In genomic region chr3:115863487-115863886, GRCm38 (mm10) we compare ENCODE assay signal across 30 mouse cellular contexts.
"Had no signal": no experiment of that assay in that cellular context is flagged by ENCODE, and none has a peak within 500 bp of the region (broad histone marks: within the 10 kb centered on the region; RNA-seq: fewer than 3 reads in every experiment).

No protein-coding gene starts in this region.

- H3K4me1 ChIP-seq: limb, embryonic 10.5 days; limb, embryonic 12.5 days; limb, embryonic 13.5 days; limb, embryonic 15.5 days; lung, embryonic 15.5 days; midbrain, embryonic 13.5 days; midbrain, embryonic 15.5 days had no signal

- H3K36me3 ChIP-seq: limb, embryonic 10.5 days; limb, embryonic 12.5 days; limb, embryonic 13.5 days; limb, embryonic 15.5 days; liver, embryonic 12.5 days; liver, embryonic 13.5 days; liver, embryonic 15.5 days; lung, embryonic 15.5 days; midbrain, embryonic 10.5 days; midbrain, embryonic 12.5 days; midbrain, embryonic 13.5 days; midbrain, embryonic 15.5 days; neural tube, embryonic 12.5 days had no signal

- H3K27ac ChIP-seq: limb, embryonic 10.5 days; limb, embryonic 12.5 days; limb, embryonic 13.5 days; limb, embryonic 15.5 days; liver, embryonic 12.5 days; liver, embryonic 13.5 days; liver, embryonic 14.5 days; liver, embryonic 15.5 days; lung, embryonic 15.5 days; macrophage; midbrain, embryonic 10.5 days; midbrain, embryonic 12.5 days; midbrain, embryonic 13.5 days; midbrain, embryonic 15.5 days; neural tube, embryonic 12.5 days had no signal

- H3K9me3 ChIP-seq: limb, embryonic 10.5 days; limb, embryonic 12.5 days; limb, embryonic 13.5 days; limb, embryonic 15.5 days; liver, embryonic 12.5 days; liver, embryonic 13.5 days; liver, embryonic 15.5 days; lung, embryonic 15.5 days; megakaryocyte, embryonic 14.5 days; midbrain, embryonic 10.5 days; midbrain, embryonic 12.5 days; midbrain, embryonic 13.5 days; midbrain, embryonic 15.5 days; neural tube, embryonic 12.5 days had no signal

- H3K4me3 ChIP-seq: limb, embryonic 10.5 days; limb, embryonic 12.5 days; limb, embryonic 13.5 days; limb, embryonic 15.5 days; liver, embryonic 12.5 days; liver, embryonic 13.5 days; liver, embryonic 15.5 days; lung, embryonic 15.5 days; megakaryocyte, embryonic 14.5 days; midbrain, embryonic 10.5 days; midbrain, embryonic 12.5 days; midbrain, embryonic 13.5 days; midbrain, embryonic 15.5 days; myocyte; neural tube, embryonic 12.5 days had no signal

- H3K4me2 ChIP-seq: limb, embryonic 12.5 days; limb, embryonic 13.5 days; limb, embryonic 15.5 days; liver, embryonic 11.5 days; liver, embryonic 12.5 days; liver, embryonic 13.5 days; liver, embryonic 15.5 days; lung, embryonic 14.5 days; lung, embryonic 15.5 days; midbrain, embryonic 11.5 days; midbrain, embryonic 12.5 days; midbrain, embryonic 13.5 days; midbrain, embryonic 15.5 days; neural tube, embryonic 12.5 days had no signal

- H3K27me3 ChIP-seq: limb, embryonic 12.5 days; limb, embryonic 13.5 days; limb, embryonic 15.5 days; liver, embryonic 12.5 days; liver, embryonic 13.5 days; liver, embryonic 15.5 days; lung, embryonic 15.5 days; megakaryocyte, embryonic 14.5 days; midbrain, embryonic 12.5 days; midbrain, embryonic 13.5 days; midbrain, embryonic 15.5 days; neural tube, embryonic 12.5 days had no signal

- H3K9ac ChIP-seq: limb, embryonic 12.5 days; limb, embryonic 13.5 days; limb, embryonic 15.5 days; liver, embryonic 12.5 days; liver, embryonic 13.5 days; liver, embryonic 14.5 days; liver, embryonic 15.5 days; liver, postnatal 0 days; lung, embryonic 14.5 days; lung, embryonic 15.5 days; midbrain, embryonic 12.5 days; midbrain, embryonic 13.5 days; midbrain, embryonic 15.5 days; neural tube, embryonic 12.5 days had no signal

- DNase-seq: left cerebral cortex, postnatal 4 days; liver; liver, embryonic 13.5 days; liver, postnatal 0 days; lung, adult 18-20 months; lung, adult 2 months; lung, embryonic 14.5 days; lung, postnatal 10 days; lung, postnatal 14 days; lung, postnatal 36 days; lung, postnatal 4 days; midbrain, embryonic 14.5 days had no signal
